Mouse (Mus musculus): ENCODE data around the gene Rnf43.

Gene Rnf43

GRCm38 (mm10) chr11:87715999-87716398 lies 53.5 kb downstream of the Rnf43 start:
- no peak for DNase-seq

DNA sequence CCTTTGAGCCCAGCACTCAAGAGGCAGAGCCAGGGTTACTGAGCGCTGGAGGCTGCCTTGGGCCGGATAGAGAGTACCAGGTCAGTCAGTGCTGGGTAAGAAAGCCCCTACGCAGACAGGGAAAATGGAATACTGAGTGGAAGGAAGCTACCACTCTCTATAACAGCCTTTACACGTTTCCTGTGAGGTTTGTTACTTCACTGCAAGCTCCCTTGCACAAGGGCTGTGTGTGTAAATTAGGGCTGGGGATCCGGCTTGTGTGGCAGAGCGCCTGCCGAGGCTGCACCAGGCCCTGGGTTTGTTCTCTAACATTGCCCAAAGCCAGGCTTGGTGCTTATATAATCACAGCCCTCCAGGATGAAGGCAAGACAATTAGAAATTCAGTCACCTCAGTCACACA lies 57.0 kb downstream of the Rnf43 start:
- no peak for DNase-seq

- peak in 1 of 2 experiments; percentile 34 for DNase-seq
These were observed 57.8 kb downstream of the Rnf43 start for GRCm38 (mm10) chr11:87720324-87720723.

- no peak for DNase-seq
These were observed 58.3 kb downstream of the Rnf43 start for GRCm38 (mm10) chr11:87720839-87721238.

DNA sequence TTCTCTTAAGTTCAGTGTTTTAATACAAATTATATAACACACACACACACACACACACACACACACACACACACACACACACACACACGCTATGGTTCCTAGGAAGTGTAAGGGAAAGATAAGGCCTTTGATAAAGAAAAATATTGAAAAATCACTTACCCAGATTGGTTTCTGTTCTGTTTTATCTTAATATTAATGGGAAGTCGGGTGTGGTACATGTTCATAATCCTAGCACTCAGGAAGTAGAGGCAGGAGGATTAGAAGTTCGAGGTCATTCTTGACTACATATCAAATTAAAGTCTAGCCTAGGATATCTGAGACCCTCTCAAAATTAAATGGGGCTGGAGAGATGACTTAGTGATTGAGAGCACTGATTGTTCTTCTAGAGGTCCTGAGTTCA lies 59.6 kb downstream of the Rnf43 start:
- no peak for DNase-seq

- no peak for DNase-seq
These were observed 60.4 kb downstream of the Rnf43 start for GRCm38 (mm10) chr11:87722891-87723290.

- no peak for DNase-seq
These were observed 63.0 kb downstream of the Rnf43 start for GRCm38 (mm10) chr11:87725515-87725914.

GRCm38 (mm10) chr11:87725964-87726562 lies 63.5 kb downstream of the Rnf43 start:
- DNase-seq: no peak

- no peak for DNase-seq
These were observed 64.5 kb downstream of the Rnf43 start for GRCm38 (mm10) chr11:87727021-87727420.

DNA sequence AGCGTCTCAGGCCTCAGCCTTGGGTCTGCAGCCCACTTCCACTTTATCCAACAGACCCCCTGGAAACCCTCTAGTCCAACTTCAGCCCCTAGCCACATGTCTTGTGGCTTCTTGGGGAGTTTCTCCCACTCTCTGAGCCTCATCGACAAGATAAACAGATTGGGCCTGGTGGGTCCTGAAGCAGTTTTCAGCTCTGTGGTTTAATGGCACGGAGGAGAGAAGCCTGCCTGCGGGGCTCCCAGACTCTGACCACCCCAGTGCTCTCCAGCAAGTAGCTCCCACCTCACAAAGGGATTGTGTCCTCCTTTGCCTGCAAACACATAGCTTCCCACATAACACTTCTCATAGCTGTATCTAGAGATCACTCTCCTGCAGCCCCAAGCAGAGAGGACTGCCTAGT lies 64.9 kb downstream of the Rnf43 start:
- DNase-seq: no peak

DNA sequence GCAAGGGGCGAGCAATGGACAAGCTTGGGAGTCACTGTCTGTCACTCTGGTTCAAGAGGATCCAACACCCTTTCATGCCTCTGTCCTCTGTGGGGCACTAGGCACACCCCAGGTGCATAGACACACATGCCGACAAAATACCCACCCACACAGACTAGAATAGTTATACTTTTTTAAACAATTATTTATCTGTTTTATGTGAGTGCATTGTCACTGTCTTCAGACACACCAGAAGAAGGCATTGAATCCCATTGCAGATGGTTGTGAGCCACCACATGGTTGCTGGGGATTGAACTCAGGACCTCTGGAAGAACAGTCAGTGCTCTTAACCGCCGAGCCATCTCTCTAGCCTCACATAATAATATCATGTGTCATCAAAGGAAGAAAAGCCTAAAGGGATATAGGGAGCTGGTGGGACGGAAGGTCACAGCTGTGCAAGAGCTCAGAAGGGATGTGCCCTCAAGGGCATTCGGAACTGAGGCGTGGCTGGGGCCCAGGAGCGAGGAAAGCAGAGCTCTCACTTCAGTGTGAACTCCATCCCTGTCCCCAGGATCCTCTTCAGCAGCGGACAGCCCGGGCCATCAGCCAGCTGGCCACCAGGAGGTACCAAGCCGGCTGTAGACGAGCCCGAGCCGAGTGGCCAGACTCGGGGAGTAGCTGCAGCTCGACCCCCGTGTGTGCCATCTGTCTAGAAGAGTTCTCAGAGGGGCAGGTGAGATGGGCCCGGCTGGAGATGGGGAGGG lies 66.5 kb downstream of the Rnf43 start:
- DNase-seq: peak; percentile 53 to 64

GRCm38 (mm10) chr11:87729593-87730185 lies 67.2 kb downstream of the Rnf43 start:
- no peak for DNase-seq

- no peak for DNase-seq
These were observed 68.3 kb downstream of the Rnf43 start for GRCm38 (mm10) chr11:87730652-87731310.

- DNase-seq: no peak
These were observed 71.8 kb downstream of the Rnf43 start for GRCm38 (mm10) chr11:87734346-87734745.

- no peak for DNase-seq
These were observed 73.2 kb downstream of the Rnf43 start for GRCm38 (mm10) chr11:87735691-87736090.

DNA sequence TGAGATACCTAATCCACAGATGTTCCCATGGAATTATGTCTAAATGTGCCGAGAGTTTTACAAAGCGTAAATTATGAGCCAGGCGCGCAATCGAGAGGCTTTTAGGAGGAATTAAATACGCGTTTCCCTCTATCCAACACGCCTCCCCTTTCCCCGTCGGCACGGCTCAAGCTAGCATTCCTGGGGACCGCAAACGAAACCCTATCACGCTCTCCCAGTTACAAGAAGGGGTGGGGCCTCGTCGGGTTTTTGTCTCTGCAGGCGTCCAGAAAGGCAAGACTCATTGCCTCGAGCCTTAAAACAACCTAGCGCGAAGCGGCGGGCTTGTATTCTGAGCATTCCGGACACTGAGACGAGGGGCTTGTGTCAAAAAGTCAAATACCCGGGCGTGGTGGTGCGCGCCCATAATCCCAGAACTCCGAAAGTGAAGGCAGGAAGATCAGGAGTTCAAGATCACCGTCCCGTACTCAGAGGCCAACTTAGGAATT lies 74.2 kb downstream of the Rnf43 start:
- DNase-seq: peak; percentile 60 to 62

DNA sequence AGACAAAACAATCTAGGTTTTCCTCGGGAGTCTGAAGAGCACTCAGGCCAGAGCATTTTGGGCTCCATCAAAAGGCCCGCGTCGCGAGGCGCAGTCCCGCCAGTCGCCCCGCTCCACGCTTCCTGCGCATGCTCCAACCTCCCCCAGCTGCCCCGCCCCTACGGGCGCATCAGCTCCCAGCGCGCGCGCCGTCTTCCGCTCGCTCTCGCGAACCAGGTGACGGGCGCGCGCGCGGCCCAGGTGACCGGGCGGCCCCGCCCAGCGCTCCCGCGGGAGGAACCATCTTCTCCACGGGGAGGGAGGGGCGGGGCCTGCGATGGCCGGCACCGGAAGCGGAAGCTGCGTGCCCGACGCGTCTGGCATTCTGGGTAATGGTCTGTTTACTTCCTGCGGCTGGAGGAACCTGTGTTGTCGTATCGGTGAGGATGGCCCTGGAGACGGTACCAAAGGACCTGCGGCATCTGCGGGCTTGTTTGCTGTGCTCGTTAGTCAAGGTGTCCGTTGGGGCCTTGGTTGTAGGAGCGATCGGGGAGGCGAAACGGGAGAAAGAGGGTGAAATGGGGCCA lies 74.7 kb downstream of the Rnf43 start, which contains the start of gene Supt4a:
Gene Supt4a, plus strand, starts transcription at position 378 of the 566 bp plus-strand sequence.
- peak; percentile 99 for DNase-seq

- no peak for DNase-seq
These were observed 81.2 kb downstream of the Rnf43 start for GRCm38 (mm10) chr11:87743691-87744090.

- DNase-seq: no peak
These were observed 82.4 kb downstream of the Rnf43 start for GRCm38 (mm10) chr11:87744964-87745363.

- DNase-seq: no peak
These were observed 83.4 kb downstream of the Rnf43 start for GRCm38 (mm10) chr11:87745632-87746555.

DNA sequence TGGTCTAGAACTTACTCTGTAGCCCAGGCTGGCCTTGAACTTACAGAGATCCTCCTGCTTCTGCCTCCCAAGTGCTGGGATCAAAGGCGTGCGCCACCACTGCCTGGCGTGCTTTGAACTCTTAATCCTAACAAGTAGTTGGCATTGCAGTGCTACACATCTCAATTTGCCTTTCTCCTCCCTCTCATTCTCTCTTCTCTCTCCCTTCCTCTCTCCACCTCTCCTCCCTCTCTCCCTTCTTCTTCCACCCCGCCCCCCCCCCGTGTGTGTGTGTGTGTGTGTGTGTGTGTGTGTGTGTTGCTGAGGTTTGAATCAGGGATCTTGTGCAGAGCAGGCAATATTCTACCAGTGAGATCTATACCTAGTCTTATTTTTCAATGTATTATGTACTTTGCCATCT lies 84.8 kb downstream of the Rnf43 start:
- no peak for DNase-seq

GRCm38 (mm10) chr11:87747716-87748115 lies 85.2 kb downstream of the Rnf43 start:
- DNase-seq: no peak

Data from cerebellum, postnatal 14 days (tissue).